Mouse (Mus musculus): ENCODE measurements around the gene Tmem54.

DNA sequence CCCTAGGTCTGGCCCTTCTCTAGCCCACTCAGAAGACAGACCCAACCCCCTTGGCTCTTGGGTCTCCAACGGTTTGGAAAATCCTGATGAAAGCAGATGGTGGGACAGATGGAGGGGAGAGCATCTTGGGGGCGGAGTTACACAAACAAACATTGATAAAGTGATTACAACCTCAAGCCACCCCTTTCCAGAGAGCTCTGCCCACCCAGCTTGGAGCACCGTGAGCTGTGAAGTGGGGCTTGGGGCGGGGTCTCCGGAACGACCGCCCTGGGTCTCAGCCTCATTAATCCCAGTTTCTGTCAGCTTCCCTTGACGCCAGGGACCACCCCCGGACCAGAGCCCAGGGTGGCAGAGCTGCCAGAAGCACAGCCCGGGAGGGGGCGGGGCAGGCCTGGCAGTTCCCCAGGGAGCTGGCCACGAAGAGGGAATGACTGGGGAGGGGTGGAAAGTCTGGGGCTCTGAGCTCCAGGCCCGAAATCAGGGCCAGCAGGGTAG is 19.4 kb downstream of the Tmem54 start:
- no peak for TF ChIP-seq CTCF (IDR thresholded peaks at IDR 0.05)
- TF ChIP-seq POLR2A (IDR thresholded peaks at IDR 0.05; ENCODE audit: insufficient read depth, low read depth, low read length): no peak
